In the genomic region with DNA sequence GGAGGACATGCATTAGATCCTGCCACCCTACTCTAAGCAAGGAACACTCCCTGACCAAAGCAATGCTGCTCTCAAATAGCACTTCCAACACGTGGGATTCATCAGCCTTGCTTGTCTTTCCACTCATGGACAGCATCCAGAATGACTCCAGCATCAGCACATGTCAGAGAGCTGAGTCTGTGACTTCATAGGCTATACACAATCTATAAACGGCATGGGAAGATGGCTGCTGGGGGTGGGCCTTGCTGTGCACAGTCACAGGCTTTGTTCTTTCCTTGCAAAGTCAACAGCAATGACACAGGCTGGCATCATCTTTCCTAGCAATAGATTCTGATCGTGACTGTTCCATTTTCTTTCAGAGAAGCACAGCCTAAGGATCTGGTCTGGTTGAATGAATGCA, we compare ENCODE assay signal across 12 mouse cellular contexts. TPM values are rescaled to one million over a fixed set of nuclear protein-coding genes. Genes with fewer than 3 reads are reported as not detected.
"Had no signal": no experiment of that assay in that cellular context is flagged by ENCODE, and none has a peak within 500 bp of the region (broad histone marks: within the 10 kb centered on the region; RNA-seq: fewer than 3 reads in every experiment).

No protein-coding gene starts in this region.

- DNase-seq: gastrocnemius, postnatal 14 days; gastrocnemius, postnatal 36 days; heart, adult 11 months; heart, adult 2 months; heart, postnatal 14 days; heart, postnatal 4 days; kidney, adult 18-20 months; kidney, adult 8-10 months; kidney, postnatal 10 days; kidney, postnatal 25 days; kidney, postnatal 4 days had no signal

RNA-seq across cellular contexts. Expression of a gene that starts 31.6 kb away (rescaled TPM):
- total RNA-seq: heart, adult 2 months; liver, adult 2 months had no signal
